In the genomic region with DNA sequence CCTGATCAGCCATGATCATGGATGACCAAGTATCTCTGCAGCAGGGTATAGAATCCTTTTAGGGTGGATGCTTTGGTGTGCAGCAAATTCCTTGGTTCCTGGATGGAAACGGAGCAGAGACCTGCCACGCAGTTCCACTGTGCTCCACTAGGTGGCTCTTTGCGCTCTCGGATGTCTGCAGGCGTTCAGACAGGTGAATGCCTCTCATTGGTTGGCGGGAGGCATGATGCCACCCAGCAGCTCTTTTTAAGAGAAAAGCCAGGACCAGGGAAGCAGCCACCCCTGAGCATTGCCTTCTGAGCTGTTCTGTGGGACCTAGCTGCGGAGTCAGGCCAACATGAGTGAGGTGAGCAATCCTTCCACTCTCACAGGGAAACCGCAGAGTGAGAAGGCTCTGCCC, we compare ENCODE assay signal across 9 mouse cellular contexts. TPM values are rescaled to one million over a fixed set of nuclear protein-coding genes. Genes with fewer than 3 reads are reported as not detected.
A peak's percentile ranks its signal among the peaks of the same experiment; 100 is the strongest.
DNase-seq lines count a peak whose midpoint lies in the region; ATAC-seq and TF ChIP-seq lines count a peak whose summit lies in the region.
"Had no signal": no experiment of that assay in that cellular context is flagged by ENCODE, and none has a peak within 500 bp of the region (broad histone marks: within the 10 kb centered on the region; RNA-seq: fewer than 3 reads in every experiment).

A gene (plus strand): TSS at position 162 of the 400 bp plus-strand sequence.

- ATAC-seq in embryonic facial prominence, embryonic 14.5 days (ENCODE audit: low read depth), result peak; percentile 75
- no peak for ATAC-seq in liver, postnatal 0 days

- no peak within 1 kb of the TSS for H3ac ChIP-seq in C2C12 (ENCODE audit: control insufficient read depth, insufficient read length, low read depth)

- H3K9me3 ChIP-seq in embryonic facial prominence, embryonic 14.5 days (ENCODE audit: control insufficient read depth, low read length), result no peaks in the 10 kb centered on the region
- no peaks in the 10 kb centered on the region for H3K9me3 ChIP-seq in heart, embryonic 10.5 days
- H3K9me3 ChIP-seq in liver, postnatal 0 days (ENCODE audit: low read length), result no peaks in the 10 kb centered on the region
- H3K9me3 ChIP-seq: heart, embryonic 13.5 days had no signal

- no peaks in the 10 kb centered on the region for H3K4me1 ChIP-seq in bone marrow, adult 2 months (ENCODE audit: control insufficient read depth, insufficient read depth, low read length)
- peaks cover 3% of the 10 kb centered on the region for H3K4me1 ChIP-seq in embryonic facial prominence, embryonic 14.5 days (ENCODE audit: control insufficient read depth, insufficient read depth, low read length)
- H3K4me1 ChIP-seq in heart, embryonic 10.5 days, result peaks cover 17% of the 10 kb centered on the region
- H3K4me1 ChIP-seq in liver, postnatal 0 days (ENCODE audit: insufficient read depth), result no peaks in the 10 kb centered on the region

- H3K36me3 ChIP-seq in C2C12 (ENCODE audit: control insufficient read depth, insufficient read depth), result no peaks in the 10 kb centered on the region
- H3K36me3 ChIP-seq in embryonic facial prominence, embryonic 14.5 days (ENCODE audit: control insufficient read depth, insufficient read depth, low read length), result no peaks in the 10 kb centered on the region
- H3K36me3 ChIP-seq in heart, embryonic 10.5 days, result no peaks in the 10 kb centered on the region
- no peaks in the 10 kb centered on the region for H3K36me3 ChIP-seq in liver, postnatal 0 days (replicated peaks; ENCODE audit: insufficient read depth, low read length)
- H3K36me3 ChIP-seq: heart, embryonic 13.5 days had no signal

- H3K27ac ChIP-seq in bone marrow, adult 2 months (ENCODE audit: control insufficient read depth, insufficient read depth, low read depth, low read length, poor library complexity), result no peak within 1 kb of the TSS
- H3K27ac ChIP-seq in embryonic facial prominence, embryonic 14.5 days (replicated peaks; ENCODE audit: low read depth, low read length), result no peak within 1 kb of the TSS
- no peak within 1 kb of the TSS for H3K27ac ChIP-seq in heart, embryonic 10.5 days
- no peak within 1 kb of the TSS for H3K27ac ChIP-seq in liver, postnatal 0 days (ENCODE audit: low read depth)
- H3K27ac ChIP-seq: heart, embryonic 13.5 days had no signal

- TF ChIP-seq POLR2A in bone marrow, adult 2 months (IDR thresholded peaks at IDR 0.05; ENCODE audit: borderline replicate concordance, control insufficient read depth, low read depth, low read length), result no peak

- TF ChIP-seq CTCF in C2C12 (IDR thresholded peaks at IDR 0.05; ENCODE audit: control insufficient read depth, insufficient read depth, insufficient read length), result peak; percentile 84
- peak; percentile 92 for TF ChIP-seq CTCF in bone marrow, adult 2 months (IDR thresholded peaks at IDR 0.05; ENCODE audit: control insufficient read depth, insufficient read depth, low read length)
- TF ChIP-seq CTCF in liver, postnatal 0 days (IDR thresholded peaks at IDR 0.05; ENCODE audit: low read depth), result peak; percentile 92

- no peak within 1 kb of the TSS for H3K9ac ChIP-seq in embryonic facial prominence, embryonic 14.5 days (ENCODE audit: low read depth, low read length)
- no peak within 1 kb of the TSS for H3K9ac ChIP-seq in liver, postnatal 0 days (replicated peaks)
- H3K9ac ChIP-seq: heart, embryonic 13.5 days had no signal

- peak; percentile 76 for DNase-seq in embryonic facial prominence, embryonic 14.5 days (ENCODE audit: low spot score)
- peak; percentile 84 for DNase-seq in heart, embryonic 10.5 days (ENCODE audit: low spot score)
- peak; percentile 71 to 90 for DNase-seq in kidney, postnatal 36 days
- peak; percentile 73 for DNase-seq in liver, postnatal 0 days
- peak; percentile 38 for DNase-seq in ovary, adult 18-20 months (ENCODE audit: low spot score)
- peak; percentile 11 to 18 for DNase-seq in thymus, adult 18-20 months

- H3K4me3 ChIP-seq in C2C12 (ENCODE audit: insufficient read depth, poor library complexity, severe bottlenecking), result no peak within 1 kb of the TSS
- H3K4me3 ChIP-seq in bone marrow, adult 2 months (replicated peaks; ENCODE audit: control insufficient read depth, low read depth, low read length), result no peak within 1 kb of the TSS
- H3K4me3 ChIP-seq in embryonic facial prominence, embryonic 14.5 days (ENCODE audit: low read depth, low read length), result no peak within 1 kb of the TSS
- no peak within 1 kb of the TSS for H3K4me3 ChIP-seq in heart, embryonic 10.5 days
- H3K4me3 ChIP-seq in liver, postnatal 0 days (ENCODE audit: low read depth, low read length), result no peak within 1 kb of the TSS
- H3K4me3 ChIP-seq: heart, embryonic 13.5 days had no signal

- H3K27me3 ChIP-seq in C2C12 (ENCODE audit: control insufficient read depth, insufficient read depth, insufficient read length), result peaks cover 17% of the 10 kb centered on the region
- no peaks in the 10 kb centered on the region for H3K27me3 ChIP-seq in embryonic facial prominence, embryonic 14.5 days (replicated peaks; ENCODE audit: control insufficient read depth, insufficient read depth, low read length)
- peaks cover 12% of the 10 kb centered on the region; the same call in 1 of the 2 replicates for H3K27me3 ChIP-seq in heart, embryonic 10.5 days (ENCODE audit: insufficient read depth, poor library complexity, severe bottlenecking)
- H3K27me3 ChIP-seq in liver, postnatal 0 days (ENCODE audit: insufficient read depth, low read length), result no peaks in the 10 kb centered on the region

- WGBS in bone marrow, adult 2 months, result 11% methylated on average over 8 of the region's 8 CpGs
- WGBS in embryonic facial prominence, embryonic 14.5 days, result 8% methylated on average over 8 of the region's 8 CpGs
- WGBS in heart, embryonic 10.5 days, result 12% methylated on average over 8 of the region's 8 CpGs
- WGBS in liver, postnatal 0 days (ENCODE audit: insufficient replicate concordance), result 12% methylated on average over 8 of the region's 8 CpGs

- no peak for TF ChIP-seq EP300 in liver, postnatal 0 days (IDR thresholded peaks at IDR 0.05; ENCODE audit: low read depth)

- H3K79me3 ChIP-seq in C2C12 (ENCODE audit: low read depth), result no peaks in the 10 kb centered on the region

- H3K4me2 ChIP-seq in embryonic facial prominence, embryonic 14.5 days (ENCODE audit: low read depth, low read length), result peak within 1 kb of the TSS; percentile 21; the same call in 1 of the 2 replicates
- no peak within 1 kb of the TSS for H3K4me2 ChIP-seq in liver, postnatal 0 days (ENCODE audit: low read depth, low read length)
- H3K4me2 ChIP-seq: heart, embryonic 13.5 days had no signal

- H3K79me2 ChIP-seq in C2C12 (ENCODE audit: control insufficient read depth, insufficient read depth), result no peaks in the 10 kb centered on the region

TF ChIP-seq in C2C12, 6 proteins besides CTCF, POLR2A, EP300 and RAD21:
- no peak for TF ChIP-seq USF1 (IDR thresholded peaks at IDR 0.05; ENCODE audit: low read depth)
- no peak for TF ChIP-seq CEBPB (IDR thresholded peaks at IDR 0.05; ENCODE audit: low read depth)
- TF ChIP-seq MYOG (IDR thresholded peaks at IDR 0.05; ENCODE audit: control insufficient read depth, extremely low read depth, insufficient read length), result no peak
- TF ChIP-seq MYOD1 (IDR thresholded peaks at IDR 0.05; ENCODE audit: control insufficient read depth, insufficient read length, low read depth), result no peak
- TF ChIP-seq FOSL1 (IDR thresholded peaks at IDR 0.05; ENCODE audit: insufficient read depth, low read length, poor library complexity, severe bottlenecking), result no peak
- TF ChIP-seq MAX (IDR thresholded peaks at IDR 0.05), result no peak

RNA-seq across cellular contexts. Expression of the gene that starts here (rescaled TPM):
- polyA plus RNA-seq in C2C12 (2012; fragmentation: generic; extraction: Trizol), result 0.18 TPM
- 7.3 TPM in 1 of 2 replicates, not detected in the other for polyA plus RNA-seq in bone marrow, adult 2 months (2011; ENCODE audit: insufficient read depth, insufficient read length, low replicate concordance, missing spikeins)
- polyA plus RNA-seq in embryonic facial prominence, embryonic 14.5 days (2014; fragmentation: Nextera tagmentation; extraction: Ambion mirVana), result 29.1 and 32.6 TPM in 2 replicates
- 2.5 and 5.5 TPM in 2 replicates for polyA plus RNA-seq in heart, embryonic 10.5 days (2016; fragmentation: Nextera tagmentation; extraction: Ambion mirVana)
- not detected in 2 replicates for polyA plus RNA-seq in liver, postnatal 0 days (2015; fragmentation: Nextera tagmentation; extraction: Ambion mirVana)

Comparison
In these comparisons a context has a peak if more than half of its experiments do, and no peak if none do; other contexts are left out.
1. Peak in DNase-seq in liver, postnatal 0 days; RNA of the gene not detected or under 1 TPM.
2. DNase-seq: peak in every context shown above with its lines; median percentile 84 in heart, embryonic 10.5 days; 80 in kidney, postnatal 36 days; 76 in embryonic facial prominence, embryonic 14.5 days; 73 in liver, postnatal 0 days; 38 in ovary, adult 18-20 months; 14 in thymus, adult 18-20 months.